Mouse (Mus musculus) MEL (cell line): Measurements from ENCODE around the gene Fmnl1.

ENCODE experiments used
- CTCF ChIP-seq, 3 experiments: IDR thresholded peaks in 2 of 3; conservative IDR thresholded peaks in 1 of 3; 2 replicates each; pipeline ENCODE4 v1.5.1; 2011 to 2012; ENCODE audit warnings: low read length in 3 of 3, low read depth in 2 of 3, mild to moderate bottlenecking in 2 of 3, improper control_type of control experiment in 1 of 3, inconsistent platforms in 1 of 3, mixed read lengths in 1 of 3, moderate library complexity in 1 of 3; ENCODE audit not compliant: control insufficient read depth in 1 of 3, insufficient read depth in 1 of 3, poor library complexity in 1 of 3, severe bottlenecking in 1 of 3
- POLR2A ChIP-seq, 2 experiments: IDR thresholded peaks; 2 replicates each; pipeline ENCODE4 v1.6.1; 2011 to 2012; ENCODE audit warnings: low read length in 2 of 2, mild to moderate bottlenecking in 2 of 2, control low read depth in 1 of 2, improper control_type of control experiment in 1 of 2, low read depth in 1 of 2, moderate library complexity in 1 of 2; ENCODE audit not compliant: control insufficient read depth in 1 of 2, insufficient read depth in 1 of 2, poor library complexity in 1 of 2
- USF1 ChIP-seq: IDR thresholded peaks from 2 replicates; pipeline ENCODE4 v1.6.1; 2014; ENCODE audit warnings: low read depth, mild to moderate bottlenecking, inconsistent platforms, low read length, improper control_type of control experiment, moderate library complexity
- ZC3H11A ChIP-seq: IDR thresholded peaks from 2 replicates; pipeline ENCODE4 v1.6.1; 2012; ENCODE audit warnings: low read depth, mild to moderate bottlenecking, inconsistent platforms, low read length, improper control_type of control experiment

DNA sequence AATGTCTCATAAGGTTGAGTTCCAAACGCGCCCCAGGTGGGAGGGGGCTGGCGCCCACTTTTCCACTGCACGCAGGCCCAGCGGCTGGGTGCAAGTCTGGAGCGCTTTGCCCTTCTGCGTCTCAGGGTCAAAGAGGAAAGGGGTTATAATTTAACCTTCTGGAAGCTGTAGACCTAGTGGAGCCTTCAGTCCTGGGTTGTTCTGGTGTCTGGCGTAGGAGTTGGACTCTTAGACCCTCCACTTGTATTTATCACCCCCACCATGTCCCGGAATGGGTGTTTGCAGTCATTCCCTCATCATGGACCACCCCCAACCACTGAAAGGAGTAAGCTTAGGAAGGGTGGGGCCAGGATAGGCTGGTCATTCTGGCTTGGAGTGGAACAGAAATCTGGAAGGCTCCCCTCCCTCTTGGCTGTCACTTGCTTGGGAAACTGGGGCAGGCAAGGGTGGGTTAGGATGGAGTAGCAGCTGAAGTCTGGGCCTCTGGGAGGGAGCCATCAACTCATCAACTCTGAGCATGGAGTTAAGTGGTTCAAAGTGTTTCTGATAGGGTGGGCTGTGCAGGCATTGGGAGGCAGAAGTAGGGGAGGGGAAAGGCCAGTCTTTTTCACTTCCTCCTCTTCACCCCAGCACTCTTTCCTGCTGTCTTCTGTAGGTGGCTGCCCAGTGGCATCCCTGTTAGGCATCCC, 940 bp downstream of the Fmnl1 start:
- TF ChIP-seq CTCF (IDR thresholded peaks at IDR 0.05 in 2 of 3, conservative IDR thresholded peaks at IDR 0.05 in 1 of 3; ENCODE audit: control insufficient read depth in 1 of 3, insufficient read depth in 1 of 3, low read depth in 2 of 3, low read length in 3 of 3, poor library complexity in 1 of 3, severe bottlenecking in 1 of 3) (no peak), USF1 (no peak), POLR2A (IDR thresholded peaks at IDR 0.05; ENCODE audit: control insufficient read depth in 1 of 2, insufficient read depth in 1 of 2, low read depth in 1 of 2, low read length in 2 of 2, poor library complexity in 1 of 2) (no peak), ZC3H11A (no peak)
